Mouse (Mus musculus): ENCODE measurements around the gene BC107364.

- TF ChIP-seq CTCF (IDR thresholded peaks at IDR 0.05; ENCODE audit: insufficient read depth, low read length) (no peak), POLR2A (IDR thresholded peaks at IDR 0.05; ENCODE audit: borderline replicate concordance, extremely low read depth, low read depth, low read length) (no peak)
These were observed 25.8 kb downstream of the BC107364 start for GRCm38 (mm10) chr3:96426268-96426667.

Data from lung, adult 2 months (tissue).